ENCODE assay signal across 7 mouse cellular contexts in genomic region chr7:25221102-25221883, GRCm38 (mm10). TPM values are rescaled to one million over a fixed set of nuclear protein-coding genes. Genes with fewer than 3 reads are reported as not detected.
DNase-seq lines count a peak whose midpoint lies in the region; ATAC-seq and TF ChIP-seq lines count a peak whose summit lies in the region.

Zfp526 (plus strand) TSS chr7:25221425.

- peak; percentile 68 for TF ChIP-seq POLR2A in small intestine, adult 2 months (IDR thresholded peaks at IDR 0.05; ENCODE audit: low read depth, low read length)

- ATAC-seq in intestine, postnatal 0 days, result peak; percentile 85
- ATAC-seq in midbrain, embryonic 12.5 days (ENCODE audit: low FRiP score, low read depth), result peak; percentile 96

- H3K27ac ChIP-seq in intestine, postnatal 0 days (ENCODE audit: low read depth, low read length), result peak within 1 kb of the TSS; percentile 46
- H3K27ac ChIP-seq in midbrain, embryonic 12.5 days (replicated peaks), result peak within 1 kb of the TSS; percentile 86
- H3K27ac ChIP-seq in small intestine, adult 2 months (ENCODE audit: insufficient read depth, low read depth, low read length), result peak within 1 kb of the TSS; percentile 93

- H3K4me3 ChIP-seq in intestine, postnatal 0 days (ENCODE audit: low read depth, low read length), result peak within 1 kb of the TSS; percentile 76
- peak within 1 kb of the TSS; percentile 65 for H3K4me3 ChIP-seq in midbrain, embryonic 12.5 days
- H3K4me3 ChIP-seq in small intestine, adult 2 months (ENCODE audit: low read depth, low read length), result peak within 1 kb of the TSS; percentile 84

- peak within 1 kb of the TSS; percentile 90 for H3K4me2 ChIP-seq in intestine, postnatal 0 days (replicated peaks; ENCODE audit: low read depth)
- H3K4me2 ChIP-seq in midbrain, embryonic 12.5 days (replicated peaks), result peak within 1 kb of the TSS; percentile 96

- H3K27me3 ChIP-seq in intestine, postnatal 0 days (replicated peaks; ENCODE audit: control insufficient read depth, insufficient read depth, low read length), result no peaks in the 10 kb centered on the region
- H3K27me3 ChIP-seq in midbrain, embryonic 12.5 days, result no peaks in the 10 kb centered on the region
- H3K27me3 ChIP-seq in small intestine, adult 2 months (ENCODE audit: control insufficient read depth, insufficient read depth, low read length), result no peaks in the 10 kb centered on the region

- DNase-seq in adrenal gland, adult 8-10 months, result peak; percentile 98
- DNase-seq in embryo, embryonic 9.5 days (ENCODE audit: extremely low spot score), result peak; percentile 96
- DNase-seq in gonadal fat pad, adult 2 months (ENCODE audit: low read depth), result no peak
- DNase-seq in left cerebral cortex, postnatal 4 days, result peak; percentile 98

- peaks cover 25% of the 10 kb centered on the region for H3K36me3 ChIP-seq in intestine, postnatal 0 days (ENCODE audit: control insufficient read depth, insufficient read depth)
- H3K36me3 ChIP-seq in midbrain, embryonic 12.5 days, result peaks cover 26% of the 10 kb centered on the region
- H3K36me3 ChIP-seq in small intestine, adult 2 months (ENCODE audit: control insufficient read depth, insufficient read depth, low read length), result peaks cover 25% of the 10 kb centered on the region

- under 1% methylated on average over 45 of the region's 45 CpGs for WGBS in intestine, postnatal 0 days
- under 1% methylated on average over 44 of the region's 45 CpGs for WGBS in midbrain, embryonic 12.5 days
- under 1% methylated on average over 39 of the region's 45 CpGs for WGBS in small intestine, adult 2 months

- intact Hi-C loops in left cerebral cortex, postnatal 4 days (cut with DNase I), result loop anchor here (2.0 kb wide), 1 partner anchor 42 kb away; the partner anchor contains the start of gene Pou2f2

- TF ChIP-seq CTCF in intestine, postnatal 0 days (IDR thresholded peaks at IDR 0.05; ENCODE audit: low read depth), result peak; percentile 50
- no peak for TF ChIP-seq CTCF in small intestine, adult 2 months (IDR thresholded peaks at IDR 0.05; ENCODE audit: extremely low read depth, insufficient read length, insufficient replicate concordance, low read depth, low read length)

- peaks cover 13% of the 10 kb centered on the region for H3K4me1 ChIP-seq in intestine, postnatal 0 days (replicated peaks; ENCODE audit: control insufficient read depth, insufficient read depth, low read length)
- peaks cover 34% of the 10 kb centered on the region for H3K4me1 ChIP-seq in midbrain, embryonic 12.5 days
- peaks cover 11% of the 10 kb centered on the region for H3K4me1 ChIP-seq in small intestine, adult 2 months (ENCODE audit: control insufficient read depth, insufficient read depth, insufficient read length, low read length)

- H3K9me3 ChIP-seq in intestine, postnatal 0 days (ENCODE audit: control insufficient read depth), result no peaks in the 10 kb centered on the region
- no peaks in the 10 kb centered on the region for H3K9me3 ChIP-seq in midbrain, embryonic 12.5 days

- H3K9ac ChIP-seq in intestine, postnatal 0 days (ENCODE audit: low read depth, low read length), result peak within 1 kb of the TSS; percentile 66
- peak within 1 kb of the TSS; percentile 76 for H3K9ac ChIP-seq in midbrain, embryonic 12.5 days (replicated peaks)

RNA-seq across cellular contexts. Expression of gene Zfp526, which starts in this region (rescaled TPM):
- 10 to 100 TPM; 11.7 to 16.1 (median 14.2) TPM for total RNA-seq in adrenal gland, adult 8-10 months (2022)
- 10.1 and 10.3 TPM in 2 replicates for polyA plus RNA-seq in gonadal fat pad, adult 2 months (2012; rRNA removed)
- polyA plus RNA-seq in intestine, postnatal 0 days (2015; fragmentation: Nextera tagmentation; extraction: Ambion mirVana), result 1.1 and 1.3 TPM in 2 replicates
- total RNA-seq in left cerebral cortex, postnatal 4 days (2021), result 1 to 10 TPM; 6.5 to 7.8 TPM
- polyA plus RNA-seq in midbrain, embryonic 12.5 days (2016; fragmentation: Nextera tagmentation; extraction: Ambion mirVana), result 2.3 and 2.5 TPM in 2 replicates
- polyA plus RNA-seq in small intestine, adult 2 months (2012; rRNA removed), result 5.8 and 8.7 TPM in 2 replicates
